Mouse (Mus musculus) C3H10T1/2 (cell line): ENCODE results near the gene Vrtn. TPM values are rescaled to one million over a fixed set of nuclear protein-coding genes. Genes with fewer than 3 reads are reported as not detected.

Experiments used
- polyA plus RNA-seq, 2 experiments: library from polyadenylated mRNA; unstranded; fragments of >200 nt; fragmentation: generic; extraction: Trizol; gene quantifications; one replicate each; pipeline ENCODE4 v1.2.1; 2012; ENCODE audit warnings: missing spikeins in 2 of 2

The Vrtn gene
- not detected for polyA plus RNA-seq

DNA sequence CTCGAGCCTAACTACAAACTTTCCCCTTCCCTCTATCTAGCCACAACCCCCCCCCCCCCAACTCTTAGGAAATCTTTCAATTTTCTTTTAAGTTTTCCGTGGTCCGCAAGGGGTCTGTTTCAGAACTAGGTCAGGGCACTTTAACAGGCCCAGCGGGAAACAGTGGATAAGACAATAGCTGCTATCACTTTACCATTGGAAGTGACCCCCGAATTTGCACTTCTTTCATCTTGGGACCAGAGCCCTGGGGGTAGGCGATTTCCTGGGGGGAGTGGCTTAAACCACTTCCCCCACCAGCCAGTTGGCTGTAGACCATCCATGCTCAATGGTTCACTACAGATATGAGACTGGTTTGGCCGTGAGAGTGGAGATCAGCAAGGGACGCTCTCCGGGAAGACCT is at the start of gene Vrtn:
Gene Vrtn, plus strand, starts transcription at position 366 of the 400 bp plus-strand sequence.

DNA sequence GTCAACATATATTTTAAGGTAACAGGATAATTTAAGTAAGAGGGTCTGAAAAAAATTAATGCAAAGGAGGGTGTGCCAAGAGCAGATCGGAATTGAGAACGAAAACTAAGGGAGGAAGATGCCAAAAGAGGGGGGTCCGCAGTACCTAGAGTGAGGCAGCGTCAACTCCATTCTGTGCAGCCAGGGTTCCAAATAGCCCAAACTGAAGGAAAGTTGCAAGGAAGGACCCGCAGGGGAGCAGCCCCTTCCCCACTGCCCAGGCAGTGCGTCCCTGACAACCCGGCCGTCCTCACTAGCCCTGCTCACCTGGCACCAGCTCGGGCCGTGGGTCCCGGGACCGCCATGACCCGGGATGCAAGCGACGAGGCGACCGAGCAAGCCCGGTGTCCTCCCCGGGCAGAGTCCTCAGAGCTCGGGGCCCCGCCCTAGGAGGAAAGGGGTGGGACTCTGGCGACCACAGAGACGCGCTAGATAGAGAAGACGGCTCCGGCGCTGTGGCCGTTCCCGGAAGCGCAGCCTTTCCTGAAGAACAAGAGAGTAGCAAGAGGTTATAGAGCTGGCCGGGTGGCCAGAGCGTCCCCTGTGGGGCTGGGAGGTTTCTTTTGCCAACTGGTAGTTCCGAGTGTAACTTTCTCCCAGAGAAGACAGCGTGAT is 23.7 kb upstream of the Vrtn start, which contains the start of gene Abcd4:
Gene Abcd4, minus strand, starts transcription at position 437 of the 654 bp plus-strand sequence.

DNA sequence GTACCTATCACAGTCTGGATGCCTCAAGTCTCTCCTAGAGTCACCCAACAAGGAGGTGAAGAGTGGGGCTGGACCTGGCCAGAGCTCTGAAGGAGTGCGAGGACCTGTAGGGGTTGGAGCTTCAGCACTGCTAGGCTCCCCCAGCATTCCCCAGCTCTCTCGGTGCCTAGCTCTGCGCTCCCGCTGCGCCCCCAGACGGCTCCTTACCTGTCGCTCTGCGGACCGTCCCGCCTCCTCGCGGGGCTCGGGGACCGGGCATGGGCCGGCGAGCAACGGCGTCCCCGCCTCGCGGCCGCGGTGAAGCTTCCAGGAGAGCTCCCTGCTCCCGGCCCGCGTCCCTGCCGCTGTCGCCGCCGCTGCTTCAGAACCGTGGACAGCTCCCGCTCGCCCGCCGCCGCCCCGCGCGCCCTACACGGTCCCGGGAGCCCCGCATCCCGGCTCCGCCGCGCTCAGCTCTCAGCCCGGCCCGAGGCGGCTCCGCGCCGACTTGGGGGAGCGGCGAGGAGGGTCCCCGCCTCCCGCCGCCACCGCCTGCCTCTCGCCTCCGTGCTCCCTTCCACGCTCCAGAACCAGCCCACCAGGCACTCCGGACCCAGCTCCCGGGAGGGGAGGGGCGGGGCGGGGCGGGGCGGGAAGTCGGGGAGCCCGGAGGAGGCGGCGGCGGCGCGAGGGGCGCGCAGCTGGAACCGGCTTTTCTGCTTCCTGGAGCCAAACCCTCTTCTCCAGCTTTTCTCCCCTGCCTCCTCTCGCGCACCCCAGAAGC is 57.7 kb downstream of the Vrtn start, which contains the start of gene Syndig1l:
Gene Syndig1l, minus strand, starts transcription at position 513 of the 763 bp plus-strand sequence.

Other genes with a start within 250 kb of the Vrtn start
- gene Entpd5, start 232.0 kb upstream of the Vrtn start, polyA plus RNA-seq, result 1 to 10 TPM in 1 of 2 experiments, under 1 TPM in 1; 0.91 to 3.7 TPM
- gene Bbof1, start 231.9 kb upstream of the Vrtn start, polyA plus RNA-seq, result under 1 TPM; 0.02 to 0.41 TPM
- 1 to 10 TPM in 1 of 2 experiments, under 1 TPM in 1; 0.15 to 1.2 TPM for gene Rnf113a2, start 223.8 kb upstream of the Vrtn start, polyA plus RNA-seq
- gene Aldh6a1, start 190.0 kb upstream of the Vrtn start, polyA plus RNA-seq, result 1 to 10 TPM in 1 of 2 experiments, under 1 TPM in 1; 0.15 to 7.4 TPM
- gene Lin52, start 189.6 kb upstream of the Vrtn start, polyA plus RNA-seq, result 1 to 10 TPM in 1 of 2 experiments, under 1 TPM in 1; 0.30 to 2.5 TPM
- gene Vsx2, start 71.3 kb upstream of the Vrtn start, polyA plus RNA-seq, result under 1 TPM in 1 of 2 experiments, not detected in 1; 0.01 TPM
- gene Abcd4, start 23.6 kb upstream of the Vrtn start, polyA plus RNA-seq, result 10 to 100 TPM in 1 of 2 experiments, 1 to 10 TPM in 1; 4.1 to 12.5 TPM
- gene Syndig1l, start 57.8 kb downstream of the Vrtn start, polyA plus RNA-seq, result not detected
- 100 to 1,000 TPM; 143 to 190 TPM for gene Npc2, start 132.1 kb downstream of the Vrtn start, polyA plus RNA-seq
- gene Isca2, start 132.2 kb downstream of the Vrtn start, polyA plus RNA-seq, result 10 to 100 TPM; 12.0 to 32.2 TPM
- 100 to 1,000 TPM in 1 of 2 experiments, 10 to 100 TPM in 1; 15.4 to 110 TPM for gene Ltbp2, start 235.5 kb downstream of the Vrtn start, polyA plus RNA-seq